Mouse (Mus musculus) cerebellum, adult 11 months (tissue): ENCODE measurements around the gene Hinfp.

Source experiments
- DNase-seq: peaks from one replicate; pipeline ENCODE4 v3.0.0; 2022

The Hinfp gene

DNA sequence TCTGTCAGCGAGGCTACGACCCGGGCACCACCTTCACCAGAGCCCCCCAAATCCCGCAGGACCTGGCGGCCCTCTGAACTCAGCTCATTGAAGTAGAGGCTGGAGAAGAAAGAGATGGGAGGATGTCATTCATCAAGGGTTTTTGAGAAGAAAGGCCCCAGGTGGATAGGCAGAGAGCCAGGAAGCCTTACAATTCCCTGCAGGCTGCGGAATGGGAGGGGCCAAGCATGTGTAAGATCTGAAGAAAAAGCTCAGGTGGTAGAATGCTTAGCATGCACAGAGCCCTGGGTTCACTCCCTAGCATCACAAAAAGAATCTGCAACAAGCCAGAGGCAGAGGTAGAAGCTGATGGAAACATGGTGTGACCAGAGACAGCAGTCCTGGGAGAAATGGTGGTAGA lies 52.0 kb downstream of the Hinfp start:
- DNase-seq, result no peak

DNA sequence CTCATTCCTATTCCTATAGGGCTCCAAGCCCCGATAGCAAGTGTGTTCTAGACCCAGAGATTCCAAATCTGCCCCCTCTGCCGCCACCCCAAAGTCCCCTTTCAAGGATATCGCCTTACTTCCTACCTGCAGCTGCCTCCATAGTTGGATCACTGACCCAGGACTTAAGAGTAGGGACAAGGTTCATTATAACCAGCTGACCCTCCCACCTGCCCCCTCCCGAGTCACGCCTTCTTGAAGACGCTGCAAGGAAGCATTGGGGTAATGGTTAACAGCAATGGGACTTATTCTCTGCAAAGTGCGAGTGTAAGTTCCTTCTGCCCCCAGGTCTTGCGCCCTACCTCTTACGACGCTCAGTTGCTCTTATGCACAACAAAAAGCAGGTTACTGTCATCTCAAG lies 54.2 kb downstream of the Hinfp start, which contains the start of gene Pdzd3:
Gene Pdzd3 (minus strand): TSS at position 158 of the 400 bp plus-strand sequence.
- DNase-seq, result no peak

DNA sequence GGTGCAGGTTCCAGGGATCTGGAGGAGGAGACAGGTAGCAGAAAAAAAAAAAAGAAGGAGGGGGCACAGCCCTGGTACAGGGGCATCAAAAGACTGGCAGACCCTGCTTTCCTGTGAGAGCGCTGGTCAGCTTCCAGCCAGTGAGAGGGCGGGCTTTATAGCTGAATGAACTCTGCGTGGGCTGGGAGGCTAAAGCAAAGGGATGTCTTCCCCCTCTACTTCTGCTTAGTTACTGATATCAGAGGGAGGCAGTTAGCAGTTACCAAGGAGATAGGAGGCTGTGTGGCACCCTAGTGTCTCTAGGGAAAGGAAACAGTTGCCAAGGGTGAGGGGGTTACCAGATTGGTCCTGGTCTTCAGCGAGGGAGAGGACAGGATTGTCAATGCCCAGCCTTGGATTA lies 55.0 kb downstream of the Hinfp start:
- no peak for DNase-seq

DNA sequence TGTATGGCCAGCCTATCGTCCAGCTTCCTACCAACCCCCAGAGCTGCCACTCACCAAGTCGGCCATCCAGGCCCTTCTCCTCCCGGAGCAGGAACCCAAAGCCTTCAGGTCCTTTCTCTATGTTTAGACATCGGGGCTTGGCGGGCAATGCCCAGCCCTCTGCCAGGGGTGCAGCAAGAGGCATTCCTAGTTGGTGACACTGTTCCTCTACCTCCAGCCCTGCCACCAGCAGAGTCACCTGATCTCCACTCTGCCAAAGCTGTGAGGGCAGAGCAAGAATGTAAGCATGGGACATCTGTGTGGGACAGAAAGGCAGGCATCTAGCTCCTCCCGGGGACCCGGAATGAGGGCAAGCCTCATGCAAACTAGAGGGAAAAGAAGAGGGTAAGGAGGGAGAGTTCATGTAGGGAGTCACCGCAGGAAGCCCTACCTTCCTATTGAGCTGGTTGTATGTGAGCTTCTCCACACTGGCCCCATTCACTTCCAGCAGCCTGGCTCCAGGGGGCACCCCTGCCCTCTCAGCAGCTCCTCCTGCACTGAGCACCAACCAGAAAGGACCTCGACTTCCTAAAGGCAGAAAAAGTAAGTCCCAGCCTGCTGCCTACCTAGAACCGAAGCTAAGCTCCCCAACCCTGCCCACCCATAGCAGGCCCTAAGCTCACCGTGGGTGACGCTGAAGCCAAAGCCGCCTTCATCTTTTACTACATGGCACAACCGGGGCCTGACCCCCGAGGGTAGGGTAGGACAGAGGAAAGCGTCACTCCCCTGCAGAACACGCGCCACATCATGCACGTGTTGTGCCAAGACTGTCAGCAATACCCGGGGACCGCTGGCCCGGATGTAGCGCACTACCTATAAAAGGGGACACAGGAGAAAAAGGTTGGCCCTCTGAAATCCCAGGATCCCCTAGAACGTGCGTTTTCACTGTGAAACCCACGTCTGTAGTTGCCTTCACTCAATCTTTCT lies 56.0 kb downstream of the Hinfp start:
- DNase-seq, result no peak

DNA sequence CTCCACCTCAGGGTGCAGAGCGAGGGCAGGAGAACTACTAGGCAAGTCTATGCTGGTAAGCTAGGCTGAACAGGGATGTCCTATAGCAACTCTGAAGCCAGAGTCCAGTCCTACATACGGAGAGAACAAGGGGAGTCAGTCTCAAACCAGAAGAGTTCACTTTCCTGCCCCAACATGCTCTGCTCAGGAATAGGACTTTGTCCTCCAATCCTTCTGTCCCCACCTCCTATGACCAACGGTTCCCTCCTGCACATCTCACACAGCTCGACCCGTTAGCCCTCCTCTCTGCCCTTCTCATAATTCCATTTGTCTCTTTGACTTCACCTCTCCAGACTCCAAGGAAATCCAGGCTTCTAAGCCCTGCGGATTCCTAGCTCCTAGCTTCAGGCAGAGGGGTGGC lies 57.6 kb downstream of the Hinfp start:
- no peak for DNase-seq

DNA sequence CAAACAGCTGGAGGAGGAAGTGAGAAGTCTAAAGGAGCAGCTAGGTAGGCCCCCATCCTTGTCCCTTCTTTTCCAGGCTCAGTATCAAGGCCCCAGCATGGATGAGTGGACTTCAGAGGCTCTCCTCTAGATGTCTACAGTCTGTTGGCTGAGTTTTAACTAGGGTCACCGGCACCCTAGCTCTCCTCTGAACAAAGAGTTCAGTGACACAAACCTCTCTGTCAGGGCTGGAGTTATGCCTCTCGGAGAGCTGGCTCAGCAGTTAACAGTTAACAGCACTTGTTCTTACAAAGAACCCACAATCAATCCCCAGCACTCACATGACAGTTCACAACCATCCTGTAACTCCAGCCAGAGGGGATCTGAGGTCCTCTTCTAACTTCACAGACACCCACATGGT lies 61.9 kb downstream of the Hinfp start:
- no peak for DNase-seq
